Mouse (Mus musculus): ENCODE data around the gene Ccr2.
"Not testable (repeated sequence)": the region's sequence is repeated elsewhere in the genome, so short reads cannot be mapped to it uniquely, and the experiment has no call there.

The Ccr2 gene

DNA sequence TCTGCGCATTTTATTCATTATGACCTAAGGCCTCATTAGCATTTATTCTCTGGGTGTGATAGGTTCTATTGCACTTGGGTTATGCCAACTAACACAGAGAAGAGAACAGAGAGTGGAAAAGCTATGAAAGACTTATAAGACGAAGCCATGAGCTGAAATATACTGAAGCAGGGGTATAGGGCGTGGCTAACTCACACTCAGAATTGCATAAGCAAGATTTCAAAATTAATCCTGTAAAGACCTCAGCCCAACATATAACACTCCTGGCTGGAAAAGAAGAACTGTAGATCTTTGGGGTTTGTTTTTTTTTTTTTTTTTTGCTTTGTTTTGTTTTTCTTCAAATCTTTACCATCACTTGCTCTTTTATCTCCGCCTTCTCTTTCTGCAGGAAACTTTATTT is at the start of gene Ccr2:
Gene Ccr2, plus strand, starts transcription at position 228 of the 400 bp plus-strand sequence.
- DNase-seq (ENCODE audit: low spot score) = no peak

DNA sequence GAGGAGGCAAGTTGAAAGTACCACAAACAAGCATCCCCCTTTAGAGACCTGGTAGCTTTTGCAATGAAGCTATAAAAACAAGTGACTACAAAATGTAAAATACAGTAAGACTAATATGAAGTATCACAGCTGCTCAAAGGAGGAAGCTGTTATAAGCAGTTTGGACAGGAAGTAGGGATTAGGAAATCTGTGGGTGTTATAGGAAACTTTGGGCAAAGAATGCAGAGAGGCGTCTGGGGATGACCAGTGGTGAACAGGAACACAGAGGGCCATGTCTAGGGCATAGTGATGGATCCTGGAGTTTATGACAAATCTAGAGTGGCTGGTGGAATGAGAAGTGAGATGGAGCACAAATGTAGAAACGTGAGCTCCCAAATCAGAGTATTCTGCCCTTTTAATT is 48.2 kb upstream of the Ccr2 start:
- DNase-seq (ENCODE audit: low spot score) = no peak

DNA sequence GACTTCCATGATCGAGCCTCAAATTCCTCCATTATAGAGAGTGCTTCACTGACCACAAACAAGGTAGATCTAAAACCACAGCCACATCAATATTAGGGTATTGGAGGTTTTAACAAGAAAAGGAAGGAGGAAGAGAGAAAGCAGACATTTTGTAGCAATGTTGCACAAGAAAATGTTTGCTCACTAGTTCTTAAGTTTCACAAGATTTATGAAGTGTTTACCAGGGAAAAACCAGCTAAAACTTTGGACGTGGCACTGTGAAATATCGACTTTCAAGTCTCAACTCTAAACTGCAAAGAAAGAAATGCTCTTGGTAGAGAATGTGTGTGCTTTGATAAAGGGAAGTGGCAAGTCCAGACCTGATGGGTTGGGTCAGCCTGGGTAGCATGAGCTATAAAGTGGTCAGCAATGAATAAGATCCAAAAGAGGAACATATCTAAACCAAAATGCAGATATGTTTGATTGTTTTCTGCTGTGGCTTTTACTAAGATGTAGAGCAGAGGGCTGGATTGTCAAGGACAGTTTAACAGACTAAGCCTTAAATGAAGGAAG is 45.5 kb upstream of the Ccr2 start:
- no peak for DNase-seq (ENCODE audit: low spot score)

DNA sequence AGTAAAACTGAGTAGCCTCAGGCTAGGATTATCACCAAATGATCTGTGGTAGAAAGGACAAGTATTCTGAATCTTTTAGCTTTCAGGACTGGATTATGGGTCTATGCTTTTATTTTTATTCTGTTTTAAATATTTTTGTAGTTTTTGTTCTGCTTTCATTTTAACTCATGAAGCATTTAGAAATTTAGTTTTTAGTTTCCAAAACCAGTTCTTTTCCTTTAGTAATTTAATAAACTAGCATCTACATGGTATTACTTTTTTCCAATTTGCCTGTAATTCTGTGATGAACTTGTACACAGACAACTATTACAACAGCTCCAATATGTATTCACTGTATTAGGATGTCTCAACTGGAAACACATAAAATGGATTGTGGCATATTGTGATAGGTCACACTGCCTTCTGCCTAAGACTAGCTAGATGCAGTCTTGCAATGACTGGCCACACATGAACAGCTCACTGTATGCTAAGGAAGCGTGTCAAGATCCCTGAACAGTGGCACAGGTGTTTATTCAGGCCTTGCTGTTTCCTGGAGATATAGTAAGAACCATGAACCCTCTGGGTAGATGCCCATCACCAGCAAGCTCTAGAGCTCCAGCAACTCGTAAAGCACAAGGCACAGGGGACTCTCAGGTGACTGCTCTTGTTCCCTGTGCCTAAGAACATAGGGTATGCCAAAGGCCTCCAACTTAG is 41.9 kb upstream of the Ccr2 start:
- DNase-seq (ENCODE audit: low spot score) = no peak

DNA sequence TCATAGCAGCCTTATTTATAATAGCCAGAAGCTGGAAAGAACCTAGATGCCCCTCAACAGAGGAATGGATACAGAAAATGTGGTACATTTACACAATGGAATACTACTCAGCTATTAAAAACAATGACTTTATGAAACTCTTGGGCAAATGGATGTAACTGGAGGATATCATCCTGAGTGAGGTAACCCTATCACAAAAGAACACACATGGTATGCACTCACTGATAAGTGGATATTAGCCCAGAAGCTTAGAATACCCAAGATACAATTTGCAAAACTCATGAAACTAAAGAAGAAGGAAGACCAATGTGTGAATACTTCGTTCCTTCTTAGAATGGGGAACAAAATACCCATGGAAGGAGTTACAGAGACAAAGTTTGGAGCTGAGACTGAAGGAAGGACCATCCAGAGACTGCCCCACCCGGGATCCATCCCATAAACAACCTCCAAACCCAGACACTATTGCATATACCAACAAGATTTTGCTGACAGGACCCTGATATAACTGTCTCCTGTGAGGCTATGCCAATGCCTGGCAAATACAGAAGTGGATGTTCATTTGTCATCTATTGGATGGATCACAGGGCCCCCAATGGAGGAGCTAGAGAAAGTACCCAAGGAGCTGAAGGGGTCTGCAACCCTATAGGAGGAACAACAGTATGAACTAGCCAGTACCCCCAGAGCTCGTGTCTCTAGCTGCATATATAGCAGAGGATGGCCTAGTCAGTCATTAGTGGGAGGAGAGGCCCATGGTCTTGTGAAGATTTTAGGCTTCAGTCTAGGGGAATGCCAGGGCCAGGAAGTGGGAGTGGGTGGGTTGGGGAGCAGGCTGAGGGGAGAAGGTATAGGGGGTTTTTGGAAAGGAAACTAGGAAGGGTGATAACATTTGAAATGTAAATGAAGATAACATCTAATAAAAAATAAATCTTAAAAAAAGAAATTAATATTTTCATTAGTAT is 40.0 kb upstream of the Ccr2 start:
- DNase-seq (ENCODE audit: low spot score) = not testable (repeated sequence)

DNA sequence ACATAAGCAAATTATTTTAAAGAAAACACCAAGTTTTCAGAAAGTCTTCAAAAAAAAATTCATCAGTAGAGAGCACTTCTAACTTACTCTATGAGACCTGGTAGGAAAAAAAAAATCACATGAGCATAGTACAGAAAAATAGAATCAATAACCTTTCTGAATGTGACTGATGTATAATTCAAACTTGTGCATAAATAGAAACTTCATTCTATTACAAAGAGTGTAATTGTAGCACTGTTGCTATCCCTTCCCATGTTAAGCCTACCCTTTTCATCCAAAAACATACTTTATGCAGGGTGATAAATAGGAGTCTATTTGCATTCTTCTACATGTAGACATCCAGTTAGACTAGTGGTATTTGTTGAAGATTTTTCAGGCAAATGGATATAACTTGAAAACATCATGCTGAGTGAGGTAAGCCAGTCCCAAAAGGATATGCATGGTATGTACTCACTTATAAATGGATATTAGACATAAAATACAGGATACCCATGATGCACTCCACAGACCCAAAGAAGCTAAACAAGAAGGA is 35.1 kb upstream of the Ccr2 start:
- no peak for DNase-seq (ENCODE audit: low spot score)

DNA sequence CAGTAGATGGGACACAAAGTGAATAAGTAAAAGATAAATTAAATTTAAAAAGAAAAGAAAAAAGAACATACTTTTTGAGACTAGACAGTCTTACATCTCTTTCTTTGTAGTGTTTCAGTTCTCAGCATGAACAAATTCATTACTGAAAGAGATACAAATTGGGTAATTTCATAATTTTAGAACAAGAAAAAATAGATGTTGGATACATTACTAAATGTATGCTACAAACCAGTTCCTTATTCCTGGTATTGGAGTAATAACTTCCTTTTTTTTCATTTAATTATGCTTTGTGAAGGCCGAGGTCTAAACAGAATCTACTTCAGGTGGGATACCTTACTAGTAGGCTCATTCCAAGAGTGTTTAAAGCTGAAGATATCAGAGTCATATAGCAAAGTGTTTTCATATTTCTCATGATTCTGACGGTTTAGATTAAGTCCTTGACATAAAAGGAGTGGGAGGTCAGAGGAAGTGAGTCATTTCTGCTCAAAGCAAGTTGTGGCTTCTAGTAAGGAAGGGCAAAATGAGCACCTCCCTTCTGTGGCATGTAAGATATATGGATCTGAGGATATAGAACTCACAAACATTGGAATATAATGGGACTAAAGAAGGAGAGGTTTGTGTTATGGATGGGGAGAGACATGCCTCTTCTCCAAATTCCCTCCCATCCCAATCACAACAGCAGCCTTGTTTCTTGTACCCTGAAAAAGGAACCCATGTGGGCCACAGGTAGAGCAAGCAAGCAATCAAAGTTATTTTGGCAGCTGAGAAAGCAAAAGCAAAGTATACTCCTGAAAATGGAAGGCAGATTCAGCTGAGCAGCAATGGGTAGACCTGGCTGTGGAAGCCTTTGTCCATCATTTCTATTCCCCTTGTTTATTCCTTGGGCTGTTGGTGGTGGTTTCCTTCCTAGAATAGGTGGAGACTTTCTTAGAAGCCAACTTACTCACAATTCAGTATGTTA is 33.4 kb upstream of the Ccr2 start:
- no peak for DNase-seq (ENCODE audit: low spot score)

DNA sequence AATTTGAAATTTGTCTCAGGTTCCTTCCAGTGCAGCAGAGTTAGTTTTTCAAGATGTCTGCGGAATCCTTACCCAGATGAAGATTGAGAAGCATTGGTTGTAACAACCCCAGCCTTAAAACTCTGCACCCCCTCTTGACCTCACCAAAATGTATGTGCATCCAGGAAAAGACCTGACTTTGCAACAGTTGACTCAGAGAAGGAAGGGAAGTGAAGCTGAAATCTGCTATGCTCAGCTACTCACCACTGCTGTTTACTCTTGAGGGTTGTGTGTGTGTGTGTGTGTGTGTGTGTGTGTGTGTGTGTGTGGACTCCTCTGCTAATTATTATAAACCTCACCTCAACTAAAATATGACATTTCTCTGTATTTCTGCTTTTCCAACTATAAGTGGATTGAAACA is 30.2 kb upstream of the Ccr2 start:
- no peak for DNase-seq (ENCODE audit: low spot score)

DNA sequence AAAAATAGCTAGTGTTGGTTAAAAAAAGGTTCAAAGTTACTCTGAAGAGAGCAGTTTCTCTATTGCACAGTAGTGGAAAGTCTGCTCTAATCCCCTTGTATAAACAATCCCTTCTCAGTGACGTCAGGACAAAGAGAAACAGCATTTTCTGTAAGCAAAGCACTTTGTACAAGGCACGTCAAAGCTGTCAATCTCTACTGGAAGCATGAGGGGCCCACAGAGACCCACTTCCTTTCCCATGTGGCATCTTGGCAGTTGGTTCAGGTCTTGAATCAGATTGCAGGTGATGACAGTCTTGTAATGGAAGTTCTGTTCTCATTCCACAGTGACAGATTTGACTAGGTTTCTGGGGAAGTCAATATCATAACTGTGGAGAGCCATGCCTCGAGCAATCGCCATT is 21.9 kb upstream of the Ccr2 start:
- no peak for DNase-seq (ENCODE audit: low spot score)

DNA sequence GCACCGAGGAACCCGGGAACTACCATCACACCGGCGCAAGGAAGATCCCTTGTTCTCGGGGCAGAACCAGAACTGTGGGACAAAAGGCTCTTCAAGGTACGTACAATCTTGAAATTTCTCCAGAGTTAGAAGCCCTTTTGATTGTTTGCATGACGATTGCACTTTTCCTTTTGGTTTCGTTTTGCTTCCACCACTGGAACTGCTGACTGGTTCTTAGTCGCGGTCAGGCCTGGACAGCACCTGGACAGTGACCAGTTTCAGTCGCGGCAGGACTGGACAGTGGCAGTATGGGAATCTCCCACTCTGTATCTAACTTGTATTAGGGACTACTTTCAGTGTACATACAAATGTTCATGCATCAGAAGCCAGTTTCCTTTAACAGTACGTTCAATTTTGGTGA is 21.3 kb upstream of the Ccr2 start:
- not testable (repeated sequence) for DNase-seq (ENCODE audit: low spot score)

DNA sequence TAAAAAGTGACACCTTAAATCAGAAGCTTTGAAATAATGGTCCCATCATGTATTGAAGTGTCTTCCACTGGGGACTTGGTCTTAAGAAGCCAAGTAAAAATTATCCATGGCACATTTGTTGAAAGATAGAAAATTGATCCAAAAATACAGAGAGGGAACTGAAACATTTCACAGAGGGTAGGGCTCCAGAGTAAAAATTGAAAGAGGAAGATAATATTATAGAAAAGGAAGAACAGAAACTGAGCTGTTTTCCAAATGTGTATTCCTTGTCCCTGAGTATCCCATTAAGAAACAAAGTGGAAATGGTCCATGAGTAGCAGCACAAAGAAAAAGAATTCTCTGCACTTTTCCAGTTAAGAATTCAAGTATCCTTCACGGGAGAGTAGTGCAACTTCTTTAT is 11.3 kb upstream of the Ccr2 start:
- no peak for DNase-seq (ENCODE audit: low spot score)

DNA sequence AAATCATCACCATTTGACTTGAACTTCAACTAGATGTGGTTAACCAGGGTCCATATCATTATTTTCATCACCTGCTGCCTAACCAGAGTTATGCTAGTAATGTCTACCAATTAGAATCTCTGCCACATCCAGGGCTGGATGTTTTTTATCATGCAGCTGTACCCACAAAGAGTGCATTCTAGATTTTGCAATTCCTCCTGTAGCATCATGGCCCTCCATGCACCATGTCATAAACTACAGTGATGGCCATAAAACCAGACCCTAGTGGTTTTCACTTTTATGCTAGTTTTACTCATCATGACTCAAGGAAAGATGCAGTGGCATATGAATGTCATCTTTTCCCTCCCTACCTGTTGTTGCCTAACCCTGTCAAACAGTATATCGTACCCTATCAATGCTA is 2.6 kb upstream of the Ccr2 start:
- DNase-seq (ENCODE audit: low spot score) = no peak

DNA sequence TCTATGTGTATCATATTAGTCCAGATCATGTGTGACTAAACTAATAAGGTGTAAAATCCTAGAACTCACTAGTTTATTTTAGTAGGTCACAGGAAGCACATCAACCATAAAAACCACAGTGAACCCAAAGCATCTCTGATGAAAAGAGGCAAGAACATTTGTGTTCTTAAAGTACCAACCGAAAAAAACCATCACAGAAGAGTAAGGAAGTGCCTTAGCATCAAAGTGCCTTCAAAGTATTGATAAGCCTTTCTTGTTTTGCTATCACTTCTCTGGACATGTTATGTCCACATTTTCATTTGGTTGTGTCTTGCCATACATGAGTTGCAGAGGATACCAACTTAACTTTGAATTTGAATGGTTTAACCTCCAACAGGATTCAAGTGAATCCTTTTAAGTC is 1.4 kb upstream of the Ccr2 start:
- no peak for DNase-seq (ENCODE audit: low spot score)

DNA sequence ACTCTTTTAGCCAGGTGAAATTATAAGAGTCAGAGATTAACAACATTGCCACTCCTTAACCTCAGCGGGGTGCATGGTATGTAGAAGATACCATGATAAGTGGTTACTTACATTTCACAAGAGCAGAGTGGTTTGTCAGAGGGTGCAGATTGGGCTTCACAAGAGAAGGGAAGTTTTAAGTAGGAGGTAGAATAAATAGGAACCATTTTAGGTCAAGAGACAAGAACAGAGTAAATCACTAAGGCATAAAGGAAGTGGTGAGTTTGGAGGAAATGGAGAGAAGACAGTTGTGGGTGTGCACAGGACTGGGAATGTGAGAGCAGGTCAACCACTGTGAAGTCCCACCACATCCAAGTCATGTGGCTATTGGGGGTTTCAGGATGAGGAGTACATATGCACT is 1.4 kb downstream of the Ccr2 start:
- no peak for DNase-seq (ENCODE audit: low spot score)

DNA sequence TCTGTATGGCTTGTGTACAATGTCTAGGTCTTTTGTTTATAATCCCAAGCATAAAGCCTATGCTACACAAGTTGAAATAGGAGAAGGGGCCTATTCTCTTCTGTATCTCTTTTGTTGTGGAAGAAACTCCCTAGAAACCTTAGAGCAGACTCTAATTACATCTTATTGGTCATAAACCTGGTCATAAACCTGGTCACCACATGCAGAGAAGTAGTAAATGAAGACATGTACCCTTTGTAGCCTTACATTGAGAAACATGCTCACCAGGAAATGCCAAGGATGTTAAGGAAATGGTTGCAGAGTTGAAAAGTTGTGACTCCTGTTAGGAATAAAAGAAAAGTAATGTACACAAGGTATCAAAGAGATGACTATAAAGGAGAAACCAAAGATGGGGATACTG is 3.4 kb downstream of the Ccr2 start:
- DNase-seq (ENCODE audit: low spot score) = no peak

DNA sequence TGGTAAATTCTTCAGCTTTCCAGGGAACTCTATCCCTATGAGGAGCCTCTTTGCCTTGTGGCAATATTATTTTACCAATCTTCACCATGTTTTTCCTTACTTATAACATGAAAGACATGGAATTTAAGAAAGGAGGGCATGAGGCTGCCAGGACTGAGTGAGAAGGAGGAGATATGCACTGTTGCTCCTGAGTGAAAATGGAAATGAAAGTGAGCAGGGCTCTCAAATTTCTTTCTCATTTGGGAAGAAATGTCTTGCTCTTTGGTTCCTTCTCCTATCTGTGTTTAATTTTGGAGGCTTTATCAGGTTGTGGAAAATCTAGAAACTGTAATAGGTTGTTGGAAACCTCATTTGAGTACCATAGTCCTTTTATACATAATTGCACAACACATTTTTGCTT is 5.5 kb downstream of the Ccr2 start:
- no peak for DNase-seq (ENCODE audit: low spot score)

DNA sequence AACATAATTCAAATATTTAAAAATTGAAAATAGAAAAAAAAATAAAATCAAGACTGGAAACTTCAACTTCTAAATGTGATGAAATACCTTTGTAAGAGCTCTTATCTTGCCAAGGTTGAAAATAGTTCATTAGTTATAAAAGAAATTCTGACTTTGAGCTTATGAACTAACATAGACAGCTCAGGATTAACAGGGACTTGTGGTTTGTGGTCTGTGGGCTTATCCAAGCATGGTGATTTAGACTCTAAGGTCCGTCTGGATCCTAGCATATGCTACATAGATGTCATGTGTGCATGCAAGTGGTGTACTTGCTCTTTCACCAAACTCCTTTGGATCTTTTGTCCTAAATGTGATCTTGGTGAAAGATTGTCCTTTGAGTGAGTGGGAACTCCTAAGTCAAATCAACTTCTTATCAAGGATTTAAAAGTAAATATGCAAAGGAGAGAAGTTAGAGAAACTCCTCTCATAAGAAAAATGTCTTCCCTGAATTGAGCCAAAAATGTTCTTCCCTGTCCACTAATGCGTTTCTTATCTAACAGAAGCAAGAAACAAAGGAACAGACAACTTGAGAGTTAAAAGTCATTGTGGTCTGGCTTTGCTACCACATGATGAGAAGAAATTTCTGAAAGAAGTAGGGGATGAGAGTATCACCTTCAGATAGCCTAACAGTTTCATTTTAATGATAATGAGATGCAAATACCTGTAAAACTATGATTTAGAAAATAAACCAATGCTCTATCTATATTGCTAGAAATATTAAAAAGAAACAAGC is 6.8 kb downstream of the Ccr2 start:
- DNase-seq (ENCODE audit: low spot score) = no peak

DNA sequence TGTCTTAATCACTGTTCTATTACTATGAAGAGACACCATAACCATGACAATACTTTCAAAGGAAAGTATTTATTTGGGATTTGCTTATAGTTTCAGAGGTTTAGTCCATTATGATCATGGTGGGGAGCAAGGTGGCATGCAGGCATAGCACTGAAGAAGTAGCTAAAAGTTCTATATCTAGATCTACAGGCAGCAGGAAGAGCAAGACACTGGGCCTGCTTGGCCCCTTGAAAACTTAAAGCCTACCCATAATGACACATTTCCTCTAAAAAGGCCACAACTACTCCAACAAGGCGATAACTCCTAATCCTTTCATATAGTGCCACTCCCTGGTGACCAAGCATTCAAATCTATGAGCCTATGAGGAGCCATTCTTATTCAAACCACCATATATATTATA is 10.2 kb downstream of the Ccr2 start:
- no peak for DNase-seq (ENCODE audit: low spot score)

DNA sequence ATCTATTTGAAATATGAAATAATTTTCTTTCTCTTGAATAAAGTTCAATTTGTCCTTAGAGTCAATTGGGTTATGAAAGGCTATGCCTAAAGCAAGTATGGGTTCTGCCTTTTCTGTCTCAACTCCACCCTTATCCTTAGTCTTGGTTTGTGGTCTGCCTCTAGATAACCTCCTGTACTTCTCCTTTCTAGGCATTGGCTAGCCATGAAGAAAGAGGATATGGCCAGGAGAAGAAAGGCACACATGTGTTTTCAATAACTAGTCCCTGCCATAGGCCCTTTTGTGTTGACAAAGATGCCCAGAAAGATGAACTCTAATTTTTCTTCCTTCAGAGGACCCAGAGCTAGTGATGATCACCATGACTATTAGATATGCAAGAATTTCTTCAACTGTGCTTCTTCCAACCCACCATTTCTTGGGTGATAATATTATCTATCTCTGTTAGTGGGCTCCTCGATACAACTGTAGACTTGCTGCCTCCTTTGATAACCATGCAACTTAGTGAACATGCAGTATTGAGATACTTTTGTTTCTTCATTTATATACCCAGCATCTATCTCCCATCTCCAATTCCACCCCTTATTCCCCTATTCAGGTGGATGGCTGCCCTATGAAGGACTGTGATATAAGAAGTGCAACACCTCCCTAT is 11.0 kb downstream of the Ccr2 start:
- no peak for DNase-seq (ENCODE audit: low spot score)

DNA sequence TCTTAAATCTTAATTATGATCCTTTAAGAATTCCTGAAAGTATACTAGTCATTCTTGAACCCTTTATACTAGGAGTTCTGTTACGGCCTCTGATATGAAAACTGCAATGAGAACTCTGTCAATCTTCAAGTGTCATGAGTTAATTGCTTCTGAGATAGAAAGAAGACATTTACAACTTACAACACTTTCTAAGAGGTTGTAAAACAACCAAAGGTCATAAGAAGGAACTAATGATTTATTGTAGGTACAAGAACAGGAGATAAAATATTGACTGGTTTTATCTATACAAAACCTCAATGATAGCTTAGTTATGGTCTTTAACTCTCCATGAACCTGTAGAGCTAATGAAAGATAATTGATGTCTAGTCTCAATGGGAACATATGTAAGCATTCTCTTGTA is 12.0 kb downstream of the Ccr2 start:
- no peak for DNase-seq (ENCODE audit: low spot score)

All from adipocyte (in vitro differentiated cells).